Mouse (Mus musculus) megakaryocyte, adult 5-6 weeks (primary cell): ENCODE results near the gene Col4a5. TPM values are rescaled to one million over a fixed set of nuclear protein-coding genes. Genes with fewer than 3 reads are reported as not detected.

Source experiments
- ATAC-seq: 2 replicates; pipeline ENCODE4 v1.8.0; 2016; ENCODE audit warnings: mild to moderate bottlenecking, inconsistent platforms; ENCODE audit not compliant: poor library complexity, severe bottlenecking
- total RNA-seq, 2 experiments: library from RNA; stranded (forward) in 1 of 2; stranded (reverse) in 1 of 2; fragments of 153-499, 151-499 nt in 1 of 2; fragments of 221-1000, 200-1000 nt in 1 of 2; gene quantifications; 2 replicates each; pipeline versions ENCODE4 v1.2.3 to v1.2.4; 2015 to 2017

Gene Col4a5
- not detected in 2 replicates for total RNA-seq (2015)
- total RNA-seq (2017), result under 0.01 TPM in 1 of 2 replicates, not detected in the other

GRCm38 (mm10) chrX:141475110-141475509, at the start of gene Col4a5:
Gene Col4a5, plus strand, starts transcription at chrX:141475385.
- ATAC-seq, result peak; percentile 73

GRCm38 (mm10) chrX:141436780-141437179, 38.4 kb upstream of the Col4a5 start:
- no peak for ATAC-seq

- ATAC-seq, result no peak
Measured at GRCm38 (mm10) chrX:141439423-141439822, 35.8 kb upstream of the Col4a5 start.

- ATAC-seq, result no peak
Measured at GRCm38 (mm10) chrX:141447936-141448335, 27.2 kb upstream of the Col4a5 start.

GRCm38 (mm10) chrX:141473470-141474302, 1.5 kb upstream of the Col4a5 start, which contains the start of gene Col4a6:
Gene Col4a6, minus strand, starts transcription at chrX:141474076.
- ATAC-seq, result no peak

GRCm38 (mm10) chrX:141475566-141476327, 562 bp downstream of the Col4a5 start:
- ATAC-seq, result peak; percentile 42

- no peak for ATAC-seq
Measured at GRCm38 (mm10) chrX:141494545-141494944, 19.4 kb downstream of the Col4a5 start.

GRCm38 (mm10) chrX:141503125-141503524, 27.9 kb downstream of the Col4a5 start:
- no peak for ATAC-seq

GRCm38 (mm10) chrX:141533447-141533846, 58.3 kb downstream of the Col4a5 start:
- no peak for ATAC-seq

- ATAC-seq, result no peak
Measured at GRCm38 (mm10) chrX:141547471-141547870, 72.3 kb downstream of the Col4a5 start.

- no peak for ATAC-seq
Measured at GRCm38 (mm10) chrX:141590242-141590641, 115.1 kb downstream of the Col4a5 start.

GRCm38 (mm10) chrX:141721725-141722124, 246.5 kb downstream of the Col4a5 start:
- ATAC-seq, result no peak

- no peak for ATAC-seq
Measured at GRCm38 (mm10) chrX:141723936-141724335, 248.8 kb downstream of the Col4a5 start.

- no peak for ATAC-seq
Measured at GRCm38 (mm10) chrX:141724391-141724891, 249.3 kb downstream of the Col4a5 start.

- ATAC-seq, result no peak
Measured at GRCm38 (mm10) chrX:141724937-141725918, 250.0 kb downstream of the Col4a5 start, which contains the start of gene Irs4. Gene Irs4, minus strand, starts transcription at chrX:141725263.

GRCm38 (mm10) chrX:141729570-141729969, 254.4 kb downstream of the Col4a5 start:
- ATAC-seq, result no peak
